Mouse (Mus musculus) liver, embryonic 11.5 days (tissue): Measurements from ENCODE around the gene Smim5. TPM values are rescaled to one million over a fixed set of nuclear protein-coding genes. Genes with fewer than 3 reads are reported as not detected.
"Not testable (repeated sequence)": the region's sequence is repeated elsewhere in the genome, so short reads cannot be mapped to it uniquely, and the experiment has no call there.

ENCODE experiments used
- ATAC-seq: fragments of 200-750 bp; cut with Nextera tagmentation; replicated peaks from 2 replicates; pipeline ENCODE4 v1.8.0; 2017; ENCODE audit warnings: moderate number of reproducible peaks, mild to moderate bottlenecking, moderate TSS enrichment, moderate library complexity; ENCODE audit not compliant: low FRiP score
- DNase-seq: peaks from one replicate; pipeline ENCODE4 v3.0.0-alpha.2; 2017; ENCODE audit warnings: low spot score
- H3K27ac ChIP-seq: fragments of 300-500 bp; sonication (generic); 2 replicates; pipeline ENCODE4 v1.5.1; 2014; ENCODE audit warnings: mild to moderate bottlenecking, low read depth, low read length, control low read depth
- H3K27me3 ChIP-seq: fragments of 300-500 bp; sonication (generic); replicated peaks from 2 replicates; pipeline ENCODE4 v1.6.1; 2014; ENCODE audit warnings: low read length, mixed read lengths; ENCODE audit not compliant: control insufficient read depth, insufficient read depth
- H3K36me3 ChIP-seq: fragments of 300-500 bp; sonication (generic); 2 replicates; pipeline ENCODE4 v1.6.1; 2014; ENCODE audit warnings: mild to moderate bottlenecking, low read length, moderate library complexity, mixed read lengths; ENCODE audit not compliant: control insufficient read depth, insufficient read depth
- H3K4me1 ChIP-seq: fragments of 300-500 bp; sonication (generic); replicated peaks from 2 replicates; pipeline ENCODE4 v1.6.1; 2014; ENCODE audit warnings: low read length, mixed read lengths; ENCODE audit not compliant: control insufficient read depth, insufficient read depth
- H3K4me2 ChIP-seq: fragments of 300-500 bp; sonication (generic); 2 replicates; pipeline ENCODE4 v1.6.1; 2014; ENCODE audit warnings: mild to moderate bottlenecking, control low read depth, moderate library complexity
- H3K4me3 ChIP-seq: fragments of 300-500 bp; sonication (generic); 2 replicates; pipeline ENCODE4 v1.5.1; 2014; ENCODE audit warnings: low read depth, low read length, control low read depth
- H3K9ac ChIP-seq: fragments of 300-500 bp; sonication (generic); 2 replicates; pipeline ENCODE4 v1.6.1; 2014; ENCODE audit warnings: low read depth, low read length, control low read depth
- H3K9me3 ChIP-seq: fragments of 300-500 bp; sonication (generic); 2 replicates; pipeline ENCODE4 v1.6.1; 2016; ENCODE audit warnings: low read length, inconsistent platforms, mixed read lengths; ENCODE audit not compliant: control insufficient read depth
- WGBS: fragments of 180-500 bp; shearing (Covaris S2); extraction: QIAGEN DNeasy Blood & Tissue Kit; methylation state at CpG from one replicate; pipeline ENCODE4 v1.1.7; 2014; 5-methylcytosine and 5-hydroxymethylcytosine counted together
- polyA plus RNA-seq: library from polyadenylated mRNA; unstranded; fragments of >200 nt; fragmentation: Nextera tagmentation; extraction: Ambion mirVana; gene quantifications from 2 replicates; pipeline ENCODE4 v1.2.1, GENCODE M21; 2014

The Smim5 gene
- 39.5 and 45.9 TPM in 2 replicates for polyA plus RNA-seq

DNA sequence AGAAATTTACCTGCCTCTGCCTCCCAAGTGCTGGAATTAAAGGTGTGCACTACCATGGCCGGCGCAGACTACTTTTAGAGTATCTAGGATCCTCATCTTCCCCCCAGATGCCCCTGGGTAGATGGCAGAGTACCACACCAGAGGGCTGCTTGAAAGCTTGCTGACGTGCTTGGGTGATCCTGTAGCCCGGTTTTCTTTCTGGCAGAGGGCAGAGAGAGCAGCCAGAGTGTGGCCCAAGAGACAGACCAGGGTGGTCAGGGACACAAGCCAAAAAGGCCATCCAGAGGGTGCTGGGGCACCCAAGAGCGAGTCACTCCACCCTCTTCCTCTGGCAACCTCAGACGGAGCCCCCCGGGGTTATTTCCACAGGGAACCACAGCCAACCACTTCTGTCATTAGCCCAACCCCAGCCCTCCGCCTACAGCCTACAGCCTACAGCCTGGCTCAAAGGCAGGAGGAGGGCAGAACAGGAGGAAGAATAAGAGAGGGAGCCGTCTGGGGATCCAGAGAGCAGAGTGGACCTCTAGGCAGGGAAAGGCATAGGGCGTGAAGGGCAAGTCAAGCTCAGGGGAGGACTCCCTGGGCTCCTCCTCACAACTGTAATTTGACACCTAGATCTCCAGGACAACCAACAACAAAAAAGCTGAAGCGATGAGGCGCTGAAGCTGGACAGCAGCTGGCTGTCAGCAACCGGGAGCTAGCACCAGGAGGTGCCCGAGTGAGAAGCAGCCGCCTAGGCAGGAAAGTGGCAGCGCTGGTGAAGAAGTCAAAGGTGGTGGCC lies at the start of gene Smim5:
Gene Smim5 (plus strand): TSS at position 481 of the 781 bp plus-strand sequence.
- Histone ChIP-seq H3K9me3 (no peaks in the 10 kb centered on the region), H3K9ac (peak within 1 kb of the TSS; percentile 80), H3K27ac (peak within 1 kb of the TSS; percentile 100), H3K36me3 (peaks cover 2% of the 10 kb centered on the region; the same call in 1 of the 2 replicates), H3K4me1 (peaks cover 62% of the 10 kb centered on the region), H3K4me3 (peak within 1 kb of the TSS; percentile 53), H3K4me2 (peak within 1 kb of the TSS; percentile 81), H3K27me3 (no peaks in the 10 kb centered on the region)
- ATAC-seq (peak; percentile 19), DNase-seq (no peak)
- 25% methylated on average over 16 of the region's 16 CpGs for WGBS

DNA sequence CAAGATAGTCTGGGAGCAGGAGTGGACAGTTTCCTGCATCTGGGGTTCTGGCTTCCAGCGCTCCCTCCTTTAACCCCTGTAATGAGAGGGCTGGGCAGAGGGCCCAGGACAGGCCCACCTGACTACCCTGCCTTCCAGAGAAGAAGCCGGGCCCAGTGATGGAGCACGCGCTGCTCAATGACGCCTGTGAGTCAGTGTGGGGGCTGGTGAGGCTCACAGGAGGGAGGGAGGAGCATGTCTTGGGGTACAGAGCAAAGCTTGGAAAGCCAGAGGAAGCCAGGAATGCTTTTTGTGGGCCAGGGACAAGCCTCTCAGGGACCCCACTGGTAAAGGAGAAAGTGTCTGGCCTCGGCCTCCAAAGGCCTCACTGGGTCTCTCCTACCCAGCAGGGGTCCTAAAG lies 45.1 kb upstream of the Smim5 start:
- DNase-seq (no peak), ATAC-seq (no peak)
- Histone ChIP-seq H3K9ac (no peak overlapping the region), H3K4me3 (no peak overlapping the region), H3K27me3 (peaks cover 25% of the 10 kb centered on the region), H3K36me3 (peaks cover 28% of the 10 kb centered on the region), H3K4me1 (peaks cover 12% of the 10 kb centered on the region; the same call in 1 of the 2 replicates), H3K4me2 (no peak overlapping the region), H3K27ac (no peak overlapping the region), H3K9me3 (no peaks in the 10 kb centered on the region)
- WGBS: 89% methylated on average over 6 of the region's 6 CpGs

DNA sequence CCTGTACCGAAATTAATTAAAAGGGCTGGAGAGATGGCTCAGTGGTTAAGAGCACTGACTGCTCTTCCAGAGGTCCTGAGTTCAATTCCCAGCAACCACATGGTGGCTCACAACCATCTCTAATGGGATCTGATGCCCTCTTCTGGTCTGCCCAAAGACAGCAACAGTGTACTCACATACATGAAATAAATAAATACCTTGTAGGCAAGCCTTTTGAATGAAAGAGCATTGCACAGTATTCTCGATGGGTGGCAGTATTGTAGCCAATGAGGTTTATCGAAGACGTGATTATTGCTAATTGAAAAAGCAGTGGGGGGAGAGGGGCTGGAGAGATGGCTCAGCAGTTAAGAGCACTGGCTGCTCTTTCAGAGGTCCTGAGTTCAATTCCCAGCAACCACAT lies 42.6 kb upstream of the Smim5 start:
- WGBS: 92% methylated on average over 4 of the region's 4 CpGs
- not testable (repeated sequence) for ATAC-seq
- peaks cover 49% of the 10 kb centered on the region for H3K27me3 ChIP-seq

DNA sequence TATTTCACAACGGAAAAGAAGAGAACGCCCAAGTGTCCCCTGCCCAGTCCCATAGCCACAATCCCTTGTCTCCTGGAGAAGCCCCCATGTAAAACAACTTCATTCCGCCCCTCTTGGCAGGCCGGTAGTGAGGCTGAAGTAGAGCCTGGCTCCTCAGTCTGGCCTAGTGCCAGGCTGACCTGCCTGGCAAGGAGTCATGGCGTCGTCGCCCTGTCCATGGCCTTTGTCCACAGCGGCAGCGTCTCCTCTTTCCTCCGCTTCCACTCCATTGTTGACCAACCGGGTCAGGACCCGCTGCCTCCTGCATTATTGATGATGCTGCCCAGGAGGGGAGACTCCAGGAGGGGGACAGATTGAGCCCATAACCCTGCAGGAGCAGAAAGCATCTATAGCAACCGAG lies 41.8 kb upstream of the Smim5 start:
- DNase-seq: no peak
- Histone ChIP-seq H3K9ac (no peak overlapping the region), H3K4me1 (peaks cover 12% of the 10 kb centered on the region; the same call in 1 of the 2 replicates), H3K36me3 (peaks cover 14% of the 10 kb centered on the region; the same call in 1 of the 2 replicates), H3K27ac (no peak overlapping the region), H3K4me3 (no peak overlapping the region), H3K4me2 (no peak overlapping the region), H3K27me3 (peaks cover 49% of the 10 kb centered on the region), H3K9me3 (no peaks in the 10 kb centered on the region)
- WGBS: 66% methylated on average over 13 of the region's 13 CpGs
- no peak for ATAC-seq

More for the DNA sequence above, 42.6 kb upstream of the Smim5 start:
- Histone ChIP-seq H3K4me1 (peaks cover 12% of the 10 kb centered on the region; the same call in 1 of the 2 replicates), H3K36me3 (peaks cover 15% of the 10 kb centered on the region; the same call in 1 of the 2 replicates)
- H3K27ac ChIP-seq, H3K4me3 ChIP-seq, H3K9me3 ChIP-seq, H3K9ac ChIP-seq, H3K4me2 ChIP-seq, DNase-seq: not testable (repeated sequence)

DNA sequence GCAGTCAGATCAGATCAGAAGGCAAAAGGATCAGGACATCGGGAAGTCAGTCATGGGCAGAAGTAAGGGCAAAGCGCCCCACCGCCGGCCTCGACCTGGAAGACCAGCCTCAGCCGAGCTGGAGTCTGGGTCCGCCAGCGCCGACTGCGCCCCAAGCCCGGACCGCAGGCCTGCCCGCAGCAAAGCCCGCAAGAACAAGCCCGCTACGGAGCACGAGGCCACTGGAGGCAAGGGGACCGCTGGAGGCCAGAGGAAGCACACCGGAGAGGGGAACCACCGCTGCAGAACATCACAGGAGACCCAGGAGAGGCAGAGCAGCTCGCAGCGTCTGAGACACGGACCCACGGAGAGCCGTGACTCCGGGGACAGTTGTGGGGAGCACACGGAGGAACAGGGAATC lies 41.4 kb upstream of the Smim5 start, which contains the start of gene Myo15b:
Gene Myo15b (plus strand): TSS at position 53 of the 400 bp plus-strand sequence.
- 14% methylated on average over 27 of the region's 27 CpGs for WGBS
- H3K4me3 ChIP-seq: peak within 1 kb of the TSS; percentile 49
- peak within 1 kb of the TSS; percentile 40 for H3K9ac ChIP-seq
- H3K27me3 ChIP-seq: peaks cover 49% of the 10 kb centered on the region
- no peak for ATAC-seq
- peak within 1 kb of the TSS; percentile 80 for H3K4me2 ChIP-seq
- H3K27ac ChIP-seq: no peak within 1 kb of the TSS
- DNase-seq: no peak
- peaks cover 10% of the 10 kb centered on the region; the same call in 1 of the 2 replicates for H3K36me3 ChIP-seq
- H3K4me1 ChIP-seq: peaks cover 12% of the 10 kb centered on the region; the same call in 1 of the 2 replicates
- no peaks in the 10 kb centered on the region for H3K9me3 ChIP-seq

DNA sequence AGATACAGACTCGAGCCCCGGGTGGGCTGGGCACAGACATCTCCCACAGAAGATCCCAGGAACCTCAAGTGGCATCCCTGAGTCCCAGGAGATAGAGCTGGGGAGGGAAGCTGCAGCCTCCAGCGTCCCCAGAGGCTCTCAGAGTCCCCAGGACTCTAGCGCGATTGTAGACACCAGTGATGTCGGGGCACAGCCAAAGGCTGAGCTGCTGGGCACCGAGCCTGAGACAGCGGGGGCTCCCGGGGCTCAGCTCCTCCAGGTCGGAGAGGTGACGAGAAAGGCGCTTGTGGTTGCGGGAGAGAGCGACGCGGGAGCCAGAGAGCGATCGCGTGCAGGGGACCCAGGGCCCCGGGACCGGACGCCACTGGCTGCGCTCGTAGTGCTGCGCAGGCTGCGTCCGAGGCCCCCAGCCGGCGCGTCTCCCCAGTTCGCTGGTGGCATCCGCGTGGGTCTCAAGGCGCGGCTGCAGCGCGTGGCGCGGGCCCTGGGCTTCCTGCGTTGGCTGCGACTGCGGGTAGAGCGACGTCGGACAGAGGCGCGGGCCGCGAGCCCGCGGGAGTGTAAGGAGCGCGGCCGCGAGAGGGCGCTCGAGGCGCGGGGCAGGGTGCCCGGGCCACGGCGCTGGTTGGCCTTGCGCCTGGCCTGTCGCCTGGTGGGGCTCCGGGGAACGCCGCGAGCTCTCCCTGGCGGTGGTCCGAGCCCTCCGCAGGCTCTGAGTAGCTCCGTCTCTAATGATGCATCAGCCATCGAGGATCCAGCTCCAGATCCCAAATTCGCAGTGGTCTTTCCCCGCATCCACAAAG lies 40.4 kb upstream of the Smim5 start:
- ATAC-seq (peak; percentile 86), DNase-seq (peak; percentile 86)
- Histone ChIP-seq H3K36me3 (peaks cover 5% of the 10 kb centered on the region; the same call in 1 of the 2 replicates), H3K27ac (no peak overlapping the region), H3K4me3 (peak overlapping the region; percentile 49), H3K4me1 (peaks cover 12% of the 10 kb centered on the region; the same call in 1 of the 2 replicates), H3K27me3 (peaks cover 49% of the 10 kb centered on the region), H3K4me2 (peak overlapping the region; percentile 80), H3K9me3 (no peaks in the 10 kb centered on the region), H3K9ac (peak overlapping the region; percentile 40)
- 3% methylated on average over 70 of the region's 75 CpGs for WGBS

DNA sequence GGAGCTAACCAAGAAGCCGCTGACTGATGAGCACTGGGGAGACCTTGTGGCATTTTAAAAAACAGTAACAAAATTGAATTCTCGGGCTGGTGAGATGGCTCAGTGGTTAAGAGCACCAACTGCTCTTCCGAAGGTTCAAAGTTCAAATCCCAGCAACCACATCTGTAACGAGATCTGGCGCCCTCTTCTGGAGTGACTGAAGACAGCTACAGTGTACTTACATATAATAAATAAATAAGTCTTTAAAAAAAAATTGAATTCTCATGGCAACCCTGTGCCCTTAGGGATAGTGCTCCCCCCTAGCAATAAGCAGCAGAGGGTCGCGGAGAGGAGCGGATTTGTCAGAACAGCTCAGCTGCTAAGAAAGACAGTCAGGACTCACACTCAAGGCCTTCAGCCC lies 35.9 kb upstream of the Smim5 start:
- Histone ChIP-seq H3K27ac (no peak overlapping the region), H3K4me1 (peaks cover 7% of the 10 kb centered on the region; the same call in 1 of the 2 replicates), H3K9ac (no peak overlapping the region), H3K27me3 (peaks cover 32% of the 10 kb centered on the region), H3K4me3 (no peak overlapping the region), H3K9me3 (no peaks in the 10 kb centered on the region), H3K36me3 (no peaks in the 10 kb centered on the region), H3K4me2 (no peak overlapping the region)
- 79% methylated on average over 8 of the region's 8 CpGs for WGBS
- DNase-seq: no peak
- no peak for ATAC-seq

DNA sequence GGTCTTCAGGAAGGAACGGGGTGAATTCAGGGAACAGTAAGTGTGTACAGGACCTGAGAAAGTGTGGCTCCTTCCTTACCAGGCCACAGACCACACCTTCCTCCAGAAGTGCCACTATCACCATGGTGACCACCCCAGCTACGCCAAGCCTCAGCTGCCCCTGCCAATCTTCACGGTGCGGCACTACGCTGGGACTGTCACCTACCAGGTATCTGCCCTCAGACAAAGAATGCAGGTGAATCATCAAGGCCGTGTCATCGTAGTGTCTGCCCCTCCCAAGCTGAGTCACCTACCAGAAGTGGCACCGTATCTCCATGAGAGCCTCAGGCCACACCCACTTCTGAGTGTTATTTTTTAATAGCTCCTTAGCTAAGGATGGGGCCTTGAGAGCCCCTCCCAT lies 30.4 kb upstream of the Smim5 start:
- Histone ChIP-seq H3K4me1 (peaks cover 13% of the 10 kb centered on the region), H3K27me3 (no peaks in the 10 kb centered on the region), H3K36me3 (no peaks in the 10 kb centered on the region), H3K9me3 (no peaks in the 10 kb centered on the region), H3K9ac (no peak overlapping the region), H3K4me3 (no peak overlapping the region), H3K4me2 (no peak overlapping the region), H3K27ac (no peak overlapping the region)
- DNase-seq (no peak), ATAC-seq (peak; percentile 29; the same call in 1 of the 2 replicates)
- WGBS: 68% methylated on average over 8 of the region's 8 CpGs
